Mouse (Mus musculus) kidney, adult 10 weeks (tissue): ENCODE results near the gene Car8. TPM values are rescaled to one million over a fixed set of nuclear protein-coding genes. Genes with fewer than 3 reads are reported as not detected.

ENCODE experiments used
- polyA plus RNA-seq: library from polyadenylated mRNA; stranded (reverse); fragments of 350-450 nt; fragmentation: Illumina TruSeq; extraction: RNeasy Lipid Tissue Mini Kit (QIAGEN cat#74804); gene quantifications from one replicate; pipeline ENCODE4 v1.2.3, GENCODE M21; 2014; ENCODE audit warnings: low read depth, low replicate concordance

The Car8 gene
- 16.7 TPM for polyA plus RNA-seq

GRCm38 (mm10) chr4:8238560-8239305 lies at the start of gene Car8:
Car8 (minus strand) TSS chr4:8239041.

